Mouse (Mus musculus): ENCODE measurements at regions not wholly inside any gene's neighbourhood (a gene's known extent, or its start where the extent isn't known, plus 50 kb on each side); places are given as distances from the start of the nearest gene placed in this dataset.

- no peak for TF ChIP-seq CTCF (IDR thresholded peaks at IDR 0.05; ENCODE audit: low read depth)
- TF ChIP-seq EP300 (optimal IDR thresholded peaks at IDR 0.05), result no peak
Measured at GRCm38 (mm10) chr15:43678844-43679243, 3544.7 kb downstream of the 9330182O14Rik start.
